Mouse (Mus musculus): ENCODE data around the gene Itpk1.

DNA sequence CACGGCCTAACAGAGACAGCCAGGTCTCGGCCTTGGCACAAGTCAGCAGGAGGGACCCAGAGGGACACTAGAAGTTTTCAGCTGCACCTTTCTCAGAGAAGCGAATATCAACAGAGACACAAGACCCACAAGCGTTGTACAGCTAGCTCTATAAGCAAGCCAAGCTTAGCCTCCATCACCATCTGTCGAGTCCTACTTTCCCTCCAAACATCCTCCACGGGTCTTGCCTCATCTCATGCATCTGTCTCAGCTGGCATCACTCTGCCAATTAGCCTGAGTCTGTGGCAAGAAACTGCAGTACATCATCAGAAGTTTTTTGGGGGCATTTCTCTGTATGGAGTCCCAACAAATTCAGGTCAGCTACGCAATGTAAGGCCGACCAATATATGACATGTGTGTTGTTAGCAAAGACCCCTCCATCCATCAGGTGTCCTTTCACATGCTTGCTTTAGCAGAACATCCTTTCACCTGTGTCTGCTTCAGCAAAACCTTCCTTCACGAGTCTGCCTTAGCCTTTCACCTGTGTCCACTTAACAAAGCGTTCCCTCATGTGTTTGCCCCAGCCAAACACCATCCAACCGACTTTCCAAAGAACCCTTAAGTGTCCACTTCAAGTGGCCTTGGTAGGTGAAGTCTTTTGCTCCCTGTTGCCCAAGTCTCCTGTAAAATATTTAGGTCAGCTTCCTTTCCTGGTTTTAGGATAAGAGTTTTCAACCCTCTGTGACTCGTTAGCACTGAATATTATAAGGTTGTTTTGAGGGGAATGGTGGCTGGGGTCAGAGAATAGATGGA lies 184.6 kb downstream of the Itpk1 start:
- TF ChIP-seq CTCF (IDR thresholded peaks at IDR 0.05; ENCODE audit: extremely low read depth, insufficient read length, insufficient replicate concordance, low read depth, low read length) (no peak), POLR2A (IDR thresholded peaks at IDR 0.05; ENCODE audit: low read depth, low read length) (no peak)

Data from small intestine, adult 2 months (tissue).